Mouse (Mus musculus): ENCODE measurements around the gene Frmd5.
A peak's percentile ranks its signal among the peaks of the same experiment; 100 is the strongest.
"Not testable (repeated sequence)": the region's sequence is repeated elsewhere in the genome, so short reads cannot be mapped to it uniquely, and the experiment has no call there.

Frmd5 gene

DNA sequence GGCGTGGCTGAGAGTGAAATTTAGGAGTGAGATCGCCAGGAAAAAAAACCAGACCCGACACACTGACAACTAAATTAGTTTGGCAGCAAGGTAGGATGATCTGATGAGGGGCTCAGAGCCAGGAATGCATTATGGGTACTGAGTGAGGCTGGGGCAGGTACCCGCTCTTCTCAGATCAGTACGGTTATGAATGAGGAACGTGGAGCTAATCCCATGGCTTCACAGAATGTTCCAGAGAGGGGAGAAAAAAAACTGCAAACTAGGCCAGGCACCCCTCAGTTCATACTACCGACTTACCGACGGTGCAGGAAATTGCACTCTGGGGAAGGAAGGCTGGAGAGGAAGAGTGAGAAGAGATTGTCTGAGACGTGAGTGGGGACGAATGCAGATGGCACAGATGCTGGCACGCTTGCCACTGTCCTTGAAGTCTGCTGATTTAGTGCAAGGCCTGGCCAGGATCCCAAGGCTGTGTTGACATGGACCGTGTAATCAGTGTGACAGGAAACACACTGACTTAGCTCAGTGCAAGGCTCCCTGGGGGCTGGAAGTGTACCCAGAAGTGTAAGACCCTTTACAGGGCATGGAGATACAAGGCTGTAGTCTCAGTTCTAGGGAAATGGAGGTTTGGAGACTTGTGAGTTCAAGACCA, 223.3 kb downstream of the Frmd5 start:
- peak; percentile 89 to 96 for DNase-seq (ENCODE audit: inconsistent age in 2 of 2, low spot score in 1 of 2)

DNA sequence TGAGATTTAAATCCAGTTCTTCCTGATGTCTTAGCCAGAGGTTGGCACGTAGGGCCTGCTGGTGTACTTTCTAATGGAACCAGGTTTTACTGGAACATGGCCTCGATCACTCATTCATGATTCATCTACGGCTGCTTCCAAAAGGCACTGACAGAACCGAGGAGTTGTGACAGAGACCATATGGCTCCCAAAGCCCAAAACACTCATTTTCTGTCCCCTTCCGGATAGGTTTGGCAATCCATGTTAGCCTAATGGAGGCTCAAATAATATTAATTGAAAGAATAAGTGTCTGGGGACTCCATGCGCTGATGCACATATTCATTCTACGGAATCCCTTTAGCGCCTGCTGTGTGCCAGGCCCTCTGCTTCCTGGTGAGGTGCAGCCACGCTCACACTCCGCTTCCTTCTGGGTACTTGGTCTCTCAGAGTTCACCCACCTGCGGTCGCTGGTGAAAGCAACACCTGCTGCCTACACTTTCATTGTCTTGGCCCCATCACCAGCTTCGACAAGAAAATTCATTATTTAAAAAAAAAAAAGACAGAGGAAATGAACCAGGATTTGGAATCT, 224.0 kb downstream of the Frmd5 start:
- DNase-seq (ENCODE audit: inconsistent age in 2 of 2, low spot score in 1 of 2): peak in 1 of 2 experiments; percentile 72

DNA sequence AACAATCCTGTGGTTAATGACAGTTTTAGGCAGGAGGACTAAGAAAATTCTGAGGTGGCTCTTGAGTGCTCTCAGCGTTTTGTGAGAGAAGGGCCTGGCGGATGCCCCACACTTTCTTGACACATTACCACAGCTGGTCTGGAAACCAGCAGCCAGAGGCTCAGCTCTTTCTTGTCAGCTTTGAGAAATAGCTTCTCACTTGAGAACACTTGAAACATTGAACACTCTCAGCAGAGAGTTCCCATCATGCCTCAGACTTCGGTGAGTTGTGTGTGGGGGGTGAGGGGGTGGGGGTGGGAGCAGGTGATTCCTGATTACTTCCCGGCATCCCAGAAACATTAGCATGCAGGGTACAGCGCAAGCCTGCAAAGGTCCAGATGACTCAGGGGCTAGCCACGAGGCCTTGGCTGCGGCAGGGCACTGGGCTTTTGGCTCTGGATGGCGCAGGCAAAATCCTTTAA, 231.1 kb downstream of the Frmd5 start:
- peak; percentile 77 to 88 for DNase-seq (ENCODE audit: inconsistent age in 2 of 2, low spot score in 1 of 2)

GRCm38 (mm10) chr2:121574066-121574630, 232.7 kb downstream of the Frmd5 start:
- DNase-seq (ENCODE audit: inconsistent age in 2 of 2, low spot score in 1 of 2): no peak

DNA sequence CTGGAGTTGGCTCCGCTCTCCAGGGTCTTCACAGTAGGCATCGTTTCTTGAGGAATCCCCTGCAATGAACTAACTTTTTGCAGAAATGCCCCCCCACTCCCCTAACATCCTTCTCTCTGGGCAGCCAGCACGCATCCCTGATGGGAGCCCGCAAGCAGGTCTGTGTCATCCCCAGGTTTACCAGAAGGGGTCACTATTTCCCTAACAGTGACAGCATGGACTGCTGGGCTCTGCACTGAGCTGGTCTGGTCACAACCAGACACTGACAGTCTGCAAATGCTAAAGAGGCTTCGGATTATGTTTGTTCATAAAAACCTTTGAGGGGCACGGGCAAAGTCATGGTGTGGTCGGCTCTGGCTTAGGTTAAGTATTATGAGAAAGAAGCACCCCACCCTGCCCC, 235.1 kb downstream of the Frmd5 start:
- peak; percentile 83 to 95 for DNase-seq (ENCODE audit: inconsistent age in 2 of 2, low spot score in 1 of 2)

DNA sequence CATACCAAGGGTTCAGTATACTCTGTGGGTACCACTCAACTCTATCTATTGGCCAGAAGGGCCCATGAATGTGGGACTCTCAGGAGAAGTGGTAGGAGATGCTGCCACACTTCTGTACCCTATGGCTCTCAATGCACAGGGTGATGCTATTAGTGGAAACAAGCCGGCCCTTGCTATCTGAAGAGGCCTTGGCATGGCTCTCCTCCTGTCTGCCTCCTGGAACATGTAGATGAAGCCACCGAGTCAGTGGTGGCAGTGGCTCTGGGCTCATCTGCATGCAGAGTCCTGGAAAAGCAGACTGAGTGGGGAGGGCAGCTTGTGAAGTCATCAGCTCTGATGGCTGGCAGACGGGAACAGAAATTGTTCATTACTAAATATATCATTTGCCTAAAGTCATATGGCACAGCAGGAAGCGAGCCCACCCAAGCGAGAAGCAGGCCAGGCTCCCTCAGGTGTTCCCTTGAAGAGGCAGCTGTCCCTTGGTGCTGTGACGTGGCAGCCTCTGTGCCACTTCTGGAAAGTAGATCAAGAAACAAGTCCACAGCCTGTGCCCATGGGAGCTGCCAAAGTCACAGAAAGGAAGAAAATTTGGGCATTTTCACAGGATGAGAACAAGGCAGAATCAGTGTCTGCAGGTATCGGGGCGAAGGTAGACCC, 235.8 kb downstream of the Frmd5 start:
- no peak for DNase-seq (ENCODE audit: inconsistent age in 2 of 2, low spot score in 1 of 2)

GRCm38 (mm10) chr2:121570049-121570448, 236.8 kb downstream of the Frmd5 start:
- no peak for DNase-seq (ENCODE audit: inconsistent age in 2 of 2, low spot score in 1 of 2)

DNA sequence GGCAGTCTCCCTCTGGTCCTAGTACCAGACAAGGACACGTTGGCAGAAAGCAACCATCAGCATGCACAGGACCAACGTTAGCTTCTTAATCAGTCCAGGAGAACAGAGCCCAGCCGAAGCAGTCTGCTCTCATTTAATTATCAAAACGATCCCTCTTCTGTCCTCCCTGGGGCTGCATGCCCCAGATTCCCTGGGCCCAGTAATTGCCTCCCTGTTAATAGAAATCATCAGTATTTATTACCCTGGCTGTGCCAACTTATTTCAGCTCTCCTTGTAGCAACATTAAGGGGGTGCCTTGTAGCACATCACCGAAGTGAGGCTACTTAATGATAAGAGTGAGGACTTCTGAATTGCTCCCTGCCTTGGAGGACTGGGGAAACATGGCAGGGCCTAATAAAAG, 241.0 kb downstream of the Frmd5 start:
- DNase-seq (ENCODE audit: inconsistent age in 2 of 2, low spot score in 1 of 2): no peak

DNA sequence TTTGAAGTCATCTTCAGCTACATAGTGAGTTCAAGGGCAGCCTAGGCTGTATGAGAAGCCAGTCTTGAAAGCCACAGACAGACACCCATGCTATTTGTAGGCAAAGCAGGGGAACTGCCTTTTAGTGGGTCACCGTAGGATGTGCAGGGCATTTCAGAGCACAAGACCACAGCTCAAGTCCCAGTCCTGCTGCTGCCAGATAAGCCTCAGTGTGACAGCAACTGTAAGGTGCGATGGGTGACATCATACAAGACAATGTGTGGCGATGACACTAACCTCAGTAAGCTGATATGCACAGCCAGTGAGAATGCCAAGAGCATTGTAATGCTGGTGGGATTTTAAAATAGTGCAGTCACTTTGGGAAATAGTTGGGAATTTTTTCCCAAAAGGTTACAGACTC, 243.8 kb downstream of the Frmd5 start:
- no peak for DNase-seq (ENCODE audit: inconsistent age in 2 of 2, low spot score in 1 of 2)

- no peak for DNase-seq (ENCODE audit: inconsistent age in 2 of 2, low spot score in 1 of 2)
Measured at GRCm38 (mm10) chr2:121551271-121551670, 255.6 kb downstream of the Frmd5 start.

GRCm38 (mm10) chr2:121549630-121550029, 257.3 kb downstream of the Frmd5 start:
- DNase-seq (ENCODE audit: inconsistent age in 2 of 2, low spot score in 1 of 2): no peak

GRCm38 (mm10) chr2:121544829-121545228, 262.1 kb downstream of the Frmd5 start:
- no peak for DNase-seq (ENCODE audit: inconsistent age in 2 of 2, low spot score in 1 of 2)

DNA sequence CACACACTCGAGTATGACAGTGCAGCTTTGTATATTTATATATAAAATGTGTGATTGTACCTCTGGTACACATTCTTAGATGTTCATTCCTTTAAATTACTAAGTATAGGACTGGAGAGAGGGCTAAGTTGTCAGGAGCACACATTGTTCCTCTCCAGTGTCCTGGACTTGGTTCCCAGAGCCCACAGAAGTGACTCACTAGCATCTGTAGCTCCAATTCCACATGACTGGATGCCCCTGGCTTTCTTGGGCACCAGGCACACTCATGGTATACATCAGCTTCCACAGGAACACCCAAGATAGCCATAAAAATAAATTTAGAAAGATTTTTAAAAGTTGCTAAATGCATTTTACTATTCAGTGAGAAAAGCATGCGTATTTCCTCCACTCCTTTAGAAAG, 281.8 kb downstream of the Frmd5 start:
- DNase-seq (ENCODE audit: inconsistent age in 2 of 2, low spot score in 1 of 2): no peak

GRCm38 (mm10) chr2:121522830-121523229, 284.1 kb downstream of the Frmd5 start:
- not testable (repeated sequence) for DNase-seq (ENCODE audit: inconsistent age in 2 of 2, low spot score in 1 of 2)

DNA sequence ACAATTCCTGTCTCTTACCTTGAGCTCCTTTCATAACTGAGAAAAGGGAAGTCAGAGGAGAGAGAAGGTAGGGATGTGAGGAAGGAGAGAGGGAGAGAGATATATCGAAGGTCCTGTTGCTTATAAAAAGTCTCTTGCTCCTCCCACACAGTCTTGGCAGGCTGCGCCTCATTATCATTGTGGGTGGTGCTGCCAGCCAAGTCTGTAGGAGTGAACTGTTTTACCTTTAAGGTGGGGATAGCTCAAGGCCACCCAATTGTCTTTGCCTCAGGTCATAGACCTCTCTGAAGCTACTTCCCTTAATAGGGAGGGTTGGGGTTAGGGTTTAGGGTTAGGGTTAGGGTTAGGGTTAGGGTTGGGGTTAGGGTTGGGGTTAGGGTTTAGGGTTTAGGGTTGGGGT, 284.9 kb downstream of the Frmd5 start:
- DNase-seq (ENCODE audit: inconsistent age in 2 of 2, low spot score in 1 of 2): no peak

- not testable (repeated sequence) for DNase-seq (ENCODE audit: inconsistent age in 2 of 2, low spot score in 1 of 2)
Measured at GRCm38 (mm10) chr2:121518711-121519110, 288.2 kb downstream of the Frmd5 start.

DNA sequence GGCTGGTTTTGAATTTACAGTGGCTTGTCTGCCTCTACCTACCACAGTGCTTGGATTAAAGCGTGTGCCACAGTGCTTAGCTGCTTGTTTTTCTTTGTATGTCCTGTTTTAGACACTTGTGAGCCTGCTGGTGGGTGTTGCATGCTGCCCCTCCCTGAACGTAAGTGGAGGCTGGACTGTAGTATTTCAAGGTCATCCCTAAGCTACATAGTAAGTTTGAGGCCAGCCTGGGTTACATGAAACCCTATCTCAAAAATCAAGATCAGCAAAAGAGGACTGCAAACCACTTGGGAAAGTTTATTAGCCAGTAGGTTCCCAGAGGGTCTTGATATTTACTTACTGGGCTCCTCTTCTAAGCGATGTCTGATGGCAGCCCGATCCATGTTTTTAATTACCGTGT, 288.8 kb downstream of the Frmd5 start:
- no peak for DNase-seq (ENCODE audit: inconsistent age in 2 of 2, low spot score in 1 of 2)

DNA sequence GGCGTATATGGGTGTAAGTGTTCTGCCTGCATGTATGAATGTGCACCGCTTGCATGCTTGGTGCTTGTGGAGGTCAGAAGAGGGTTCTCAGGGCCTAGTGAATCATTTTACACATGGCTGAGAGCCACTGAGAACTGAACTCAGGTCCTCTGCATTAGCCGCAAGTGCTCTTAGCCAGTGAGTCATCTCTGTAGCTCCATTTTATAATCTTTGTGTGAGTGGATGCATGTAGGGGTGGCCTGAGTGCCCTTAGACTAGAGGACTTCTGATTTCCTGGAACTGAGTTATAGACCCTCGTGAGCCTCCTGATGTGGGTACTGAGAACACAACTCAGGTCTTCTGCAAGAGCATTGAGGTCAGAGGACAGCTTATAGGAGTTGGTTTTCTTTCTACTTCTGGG, 292.7 kb downstream of the Frmd5 start:
- no peak for DNase-seq (ENCODE audit: inconsistent age in 2 of 2, low spot score in 1 of 2)

GRCm38 (mm10) chr2:121512991-121513765, 293.7 kb downstream of the Frmd5 start:
- DNase-seq (ENCODE audit: inconsistent age in 2 of 2, low spot score in 1 of 2): not testable (repeated sequence)

GRCm38 (mm10) chr2:121511401-121511800, 295.5 kb downstream of the Frmd5 start:
- no peak for DNase-seq (ENCODE audit: inconsistent age in 2 of 2, low spot score in 1 of 2)

DNA sequence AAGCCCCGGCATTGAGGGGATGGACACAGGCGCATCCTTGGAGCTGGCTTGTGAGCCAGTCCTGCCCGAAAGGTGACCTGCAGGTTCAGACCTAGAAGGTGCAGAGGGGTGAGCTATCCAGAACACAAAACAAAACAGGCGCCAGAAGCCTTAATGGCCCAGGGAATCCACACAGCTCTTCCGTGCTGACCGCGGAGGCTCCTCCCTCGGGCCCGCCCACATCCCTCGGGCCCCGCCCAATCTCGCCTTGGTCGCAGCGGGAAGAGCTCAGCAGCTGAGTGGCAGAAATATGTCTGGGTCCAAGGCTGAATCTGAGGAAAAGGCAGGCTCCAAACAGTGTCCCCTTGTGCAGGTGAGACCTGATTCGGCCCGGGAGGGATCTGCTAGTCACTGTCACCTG, 297.3 kb downstream of the Frmd5 start:
- peak; percentile 77 to 87 for DNase-seq (ENCODE audit: inconsistent age in 2 of 2, low spot score in 1 of 2)
